Mouse (Mus musculus): ENCODE data around the gene Hrh1.
"Not testable (repeated sequence)": the region's sequence is repeated elsewhere in the genome, so short reads cannot be mapped to it uniquely, and the experiment has no call there.

Hrh1 gene

DNA sequence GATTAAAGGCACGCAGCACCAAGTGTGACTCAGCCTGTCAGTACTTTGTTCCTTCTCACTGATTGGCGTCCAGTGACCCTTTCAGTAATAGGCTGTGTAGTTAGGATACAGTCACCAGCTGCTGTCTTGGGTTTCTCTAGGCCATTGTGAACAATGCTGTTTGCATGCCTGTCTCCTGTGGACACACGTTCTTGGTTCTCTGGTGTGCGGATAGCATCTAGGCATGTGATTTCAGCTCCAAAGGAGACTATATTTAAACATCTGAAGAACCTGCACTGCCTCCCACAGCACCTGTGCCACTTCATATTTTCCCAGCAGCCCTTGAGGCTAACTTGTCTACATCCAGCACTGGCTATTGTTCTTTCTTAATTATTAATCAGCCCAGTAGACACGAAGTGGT lies 75.8 kb downstream of the Hrh1 start:
- DNase-seq, result no peak

DNA sequence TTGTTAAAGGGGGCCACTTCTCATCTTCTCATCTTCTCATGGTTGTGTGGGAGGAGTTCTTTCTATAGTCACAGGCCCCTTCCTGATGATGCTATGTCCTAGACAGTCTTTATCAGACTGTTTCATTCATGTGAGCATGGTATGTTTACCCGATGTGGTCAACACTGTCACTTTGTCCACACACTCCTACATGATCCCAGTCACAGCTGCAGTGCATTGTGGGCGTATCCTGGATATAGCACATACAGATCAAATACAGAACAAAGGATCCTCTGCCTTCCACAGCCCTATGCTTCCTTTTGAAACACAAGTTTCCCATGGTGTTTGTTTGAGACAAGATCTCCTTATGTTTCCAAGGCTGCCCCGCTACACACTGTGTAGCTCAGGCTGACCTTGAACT lies 76.3 kb downstream of the Hrh1 start:
- DNase-seq, result no peak

DNA sequence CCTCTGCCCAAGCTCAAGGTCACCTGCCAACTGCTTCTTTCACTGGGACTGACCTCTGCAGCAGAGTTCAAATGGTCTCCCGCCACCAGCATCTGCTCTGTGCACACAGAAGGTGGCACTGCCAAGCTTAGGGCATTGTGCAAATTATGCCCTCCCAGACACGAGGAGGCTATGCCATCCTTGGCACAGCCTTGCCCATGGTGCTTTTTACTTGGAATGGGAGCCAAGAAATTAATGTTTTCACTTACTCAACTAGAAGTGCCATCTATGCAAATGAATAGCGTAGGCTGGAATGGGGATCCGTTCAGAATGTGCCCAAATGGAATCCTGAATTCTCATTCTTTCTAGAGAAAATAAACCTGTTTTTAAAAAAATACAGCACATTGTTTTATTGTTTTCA lies 77.2 kb downstream of the Hrh1 start:
- no peak for DNase-seq

DNA sequence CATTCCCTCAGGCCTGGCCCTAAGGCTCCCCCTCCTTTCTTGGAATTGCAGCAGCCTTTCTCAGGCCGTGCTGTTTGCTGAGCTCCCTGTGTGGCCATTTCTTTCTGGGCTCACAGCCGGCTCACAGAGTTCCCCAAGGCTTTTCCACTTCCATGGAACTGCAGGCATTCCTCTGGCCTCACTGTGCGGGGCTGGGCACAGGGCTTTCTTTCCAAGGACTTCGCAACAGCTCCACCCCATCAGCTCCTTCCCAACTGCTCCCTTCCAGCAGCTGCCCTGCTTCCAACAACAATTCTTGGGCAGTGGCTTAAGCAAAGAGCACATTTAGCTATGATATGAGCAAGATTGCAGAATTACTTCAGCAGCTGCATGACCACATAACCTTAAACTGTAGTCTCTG lies 81.0 kb downstream of the Hrh1 start:
- DNase-seq, result peak; percentile 36

DNA sequence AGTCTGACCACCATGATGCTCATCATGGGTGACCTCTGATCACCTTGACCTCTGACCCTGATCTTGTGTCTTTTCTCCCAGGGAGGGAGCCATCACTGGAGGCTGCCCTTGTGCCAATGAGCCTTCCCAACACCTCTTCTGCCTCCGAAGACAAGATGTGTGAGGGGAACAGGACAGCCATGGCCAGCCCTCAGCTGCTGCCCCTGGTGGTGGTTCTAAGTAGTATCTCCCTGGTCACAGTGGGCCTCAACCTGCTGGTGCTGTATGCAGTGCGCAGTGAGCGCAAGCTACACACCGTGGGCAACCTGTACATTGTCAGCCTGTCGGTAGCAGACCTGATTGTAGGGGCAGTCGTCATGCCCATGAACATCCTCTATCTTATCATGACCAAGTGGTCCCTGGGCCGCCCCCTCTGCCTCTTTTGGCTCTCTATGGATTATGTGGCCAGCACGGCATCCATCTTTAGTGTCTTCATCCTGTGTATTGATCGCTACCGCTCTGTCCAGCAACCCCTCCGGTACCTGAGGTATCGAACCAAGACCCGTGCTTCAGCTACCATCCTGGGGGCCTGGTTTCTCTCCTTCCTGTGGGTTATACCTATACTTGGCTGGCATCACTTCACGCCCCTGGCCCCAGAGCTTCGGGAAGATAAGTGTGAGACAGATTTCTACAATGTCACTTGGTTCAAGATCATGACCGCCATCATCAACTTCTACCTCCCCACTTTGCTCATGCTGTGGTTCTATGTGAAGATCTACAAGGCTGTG lies 82.1 kb downstream of the Hrh1 start:
- no peak for DNase-seq

DNA sequence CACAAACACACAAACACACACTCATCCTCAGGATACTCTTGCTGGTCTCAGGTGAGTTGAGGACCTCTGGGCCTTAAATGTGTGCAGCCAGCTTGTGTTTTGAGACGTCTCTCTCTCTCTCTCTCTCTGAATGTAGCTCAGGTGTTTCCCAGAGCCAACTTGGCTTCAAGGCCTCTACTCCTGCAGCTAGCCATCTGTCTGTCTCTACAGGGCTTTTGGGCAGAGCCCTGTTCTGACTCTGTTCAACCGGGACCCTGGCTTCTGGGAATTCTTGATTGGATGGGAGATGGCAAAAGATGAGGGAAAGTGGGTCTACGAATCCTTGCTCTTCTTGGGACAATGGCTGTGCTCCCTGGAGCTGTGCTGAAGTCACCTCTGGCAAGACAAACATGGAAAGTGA lies 91.6 kb downstream of the Hrh1 start:
- no peak for DNase-seq

DNA sequence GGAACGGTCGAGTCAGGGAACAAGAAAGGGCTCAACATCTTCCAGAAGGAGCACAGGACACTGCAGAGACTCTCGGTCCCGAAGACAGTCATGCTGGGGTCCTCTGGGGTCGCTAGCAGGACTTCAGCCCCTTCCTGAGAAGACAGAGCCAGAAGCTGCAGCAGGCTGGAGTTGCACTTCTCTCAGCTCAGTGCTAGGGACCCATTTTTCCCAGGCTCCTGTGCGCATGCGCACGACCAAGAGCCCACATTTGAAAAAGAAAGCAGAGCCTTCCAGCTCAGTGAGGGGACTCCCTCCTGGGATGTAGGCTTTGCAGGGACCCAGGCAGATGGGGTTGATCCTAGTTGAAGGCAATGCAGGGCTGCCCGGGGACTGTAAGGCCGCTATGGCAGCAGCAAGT lies 94.9 kb downstream of the Hrh1 start:
- not testable (repeated sequence) for DNase-seq

DNA sequence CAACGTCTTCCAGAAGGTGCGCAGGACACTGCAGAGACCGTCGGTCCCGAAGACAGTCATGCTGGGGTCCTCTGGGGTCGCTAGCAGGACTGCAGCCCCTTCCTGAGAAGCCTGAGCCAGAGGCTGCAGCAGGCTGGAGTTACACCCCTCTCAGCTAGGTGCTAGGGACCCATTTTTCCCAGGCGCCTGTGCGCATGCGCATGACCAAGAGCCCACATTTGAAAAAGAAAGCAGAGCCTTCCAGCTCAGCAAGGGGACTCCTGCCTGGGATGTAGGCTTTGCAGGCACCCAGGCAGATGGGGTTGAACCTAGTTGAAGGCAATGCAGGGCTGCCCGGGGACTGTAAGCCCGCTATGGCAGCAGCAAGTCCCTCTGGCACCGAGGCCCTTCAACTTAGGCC lies 97.3 kb downstream of the Hrh1 start:
- DNase-seq, result not testable (repeated sequence)

DNA sequence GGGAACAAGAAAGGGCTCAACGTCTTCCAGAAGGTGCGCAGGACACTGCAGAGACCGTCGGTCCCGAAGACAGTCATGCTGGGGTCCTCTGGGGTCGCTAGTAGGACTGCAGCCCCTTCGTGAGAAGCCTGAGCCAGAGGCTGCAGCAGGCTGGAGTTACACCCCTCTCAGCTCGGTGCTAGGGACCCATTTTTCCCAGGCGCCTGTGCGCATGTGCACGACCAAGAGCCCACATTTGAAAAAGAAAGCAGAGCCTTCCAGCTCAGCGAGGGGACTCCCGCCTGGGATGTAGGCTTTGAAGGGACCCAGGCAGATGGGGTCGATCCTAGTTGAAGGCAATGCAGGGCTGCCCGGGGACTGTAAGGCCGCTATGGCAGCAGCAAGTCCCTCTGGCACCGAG lies 116.3 kb downstream of the Hrh1 start:
- not testable (repeated sequence) for DNase-seq

DNA sequence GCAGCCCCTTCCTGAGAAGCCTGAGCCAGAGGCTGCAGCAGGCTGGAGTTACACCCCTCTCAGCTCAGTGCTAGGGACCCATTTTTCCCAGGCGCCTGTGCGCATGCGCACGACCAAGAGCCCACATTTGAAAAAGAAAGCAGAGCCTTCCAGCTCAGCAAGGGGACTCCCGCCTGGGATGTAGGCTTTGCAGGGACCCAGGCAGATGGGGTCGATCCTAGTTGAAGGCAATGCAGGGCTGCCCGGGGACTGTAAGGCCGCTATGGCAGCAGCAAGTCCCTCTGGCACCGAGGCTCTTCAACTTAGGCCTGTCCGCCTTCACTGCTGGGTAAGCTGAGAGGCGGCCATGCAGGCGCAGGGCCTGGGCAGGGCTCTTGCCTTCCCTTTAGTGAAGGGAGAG lies 131.0 kb downstream of the Hrh1 start:
- DNase-seq, result not testable (repeated sequence)
